Mouse (Mus musculus) stomach, postnatal 0 days (tissue): ENCODE measurements around the gene Unc13a. TPM values are rescaled to one million over a fixed set of nuclear protein-coding genes. Genes with fewer than 3 reads are reported as not detected.

Experiments used
- ATAC-seq: fragments of 200-750 bp; cut with Nextera tagmentation; 2 replicates; pipeline ENCODE4 v1.8.0; 2017; ENCODE audit not compliant: low FRiP score, low TSS enrichment
- DNase-seq: peaks from one replicate; pipeline ENCODE4 v3.0.0-alpha.2; 2016; ENCODE audit warnings: low spot score
- H3K27ac ChIP-seq: fragments of 300-500 bp; sonication (generic); replicated peaks from 2 replicates; pipeline ENCODE4 v1.5.1; 2014; ENCODE audit warnings: mild to moderate bottlenecking, control low read depth
- H3K27me3 ChIP-seq: fragments of 300-500 bp; sonication (generic); 2 replicates; pipeline ENCODE4 v1.6.1; 2014; ENCODE audit warnings: low read length; ENCODE audit not compliant: control insufficient read depth, insufficient read depth
- H3K36me3 ChIP-seq: fragments of 300-500 bp; sonication (generic); 2 replicates; pipeline ENCODE4 v1.6.1; 2014; ENCODE audit warnings: low read length, mixed read lengths; ENCODE audit not compliant: control insufficient read depth, insufficient read depth
- H3K4me1 ChIP-seq: fragments of 300-500 bp; sonication (generic); replicated peaks from 2 replicates; pipeline ENCODE4 v1.6.1; 2014; ENCODE audit warnings: antibody characterized with exemption; ENCODE audit not compliant: control insufficient read depth, insufficient read depth
- H3K4me2 ChIP-seq: fragments of 300-500 bp; sonication (generic); replicated peaks from 2 replicates; pipeline ENCODE4 v1.6.1; 2014; ENCODE audit warnings: low read depth, mild to moderate bottlenecking, control low read depth, moderate library complexity
- H3K4me3 ChIP-seq: fragments of 300-500 bp; sonication (generic); 2 replicates; pipeline ENCODE4 v1.5.1; 2014; ENCODE audit warnings: low read depth, low read length, control low read depth
- H3K9ac ChIP-seq: fragments of 300-500 bp; sonication (generic); 2 replicates; pipeline ENCODE4 v1.6.1; 2014; ENCODE audit warnings: mild to moderate bottlenecking, low read length, control low read depth, mixed read lengths
- H3K9me3 ChIP-seq: fragments of 300-500 bp; sonication (generic); 2 replicates; pipeline ENCODE4 v1.6.1; 2016; ENCODE audit warnings: low read length; ENCODE audit not compliant: control insufficient read depth
- CTCF ChIP-seq: IDR thresholded peaks from 2 replicates; pipeline ENCODE4 v1.5.1; 2016; ENCODE audit warnings: antibody characterized with exemption, low read depth, mild to moderate bottlenecking, moderate library complexity
- EP300 ChIP-seq: optimal IDR thresholded peaks from 2 replicates; pipeline ENCODE3; 2016; ENCODE audit warnings: antibody characterized with exemption
- WGBS: fragments of 180-500 bp; shearing (Covaris S2); extraction: QIAGEN DNeasy Blood & Tissue Kit; methylation state at CpG from one replicate; pipeline ENCODE4 v1.1.7; 2014; 5-methylcytosine and 5-hydroxymethylcytosine counted together
- polyA plus RNA-seq: library from polyadenylated mRNA; unstranded; fragments of >200 nt; fragmentation: Nextera tagmentation; extraction: Ambion mirVana; gene quantifications from 2 replicates; pipeline ENCODE4 v1.2.1, GENCODE M21; 2015

Unc13a gene
- polyA plus RNA-seq, 1 experiment from 2014 or later = 0.46 TPM

DNA sequence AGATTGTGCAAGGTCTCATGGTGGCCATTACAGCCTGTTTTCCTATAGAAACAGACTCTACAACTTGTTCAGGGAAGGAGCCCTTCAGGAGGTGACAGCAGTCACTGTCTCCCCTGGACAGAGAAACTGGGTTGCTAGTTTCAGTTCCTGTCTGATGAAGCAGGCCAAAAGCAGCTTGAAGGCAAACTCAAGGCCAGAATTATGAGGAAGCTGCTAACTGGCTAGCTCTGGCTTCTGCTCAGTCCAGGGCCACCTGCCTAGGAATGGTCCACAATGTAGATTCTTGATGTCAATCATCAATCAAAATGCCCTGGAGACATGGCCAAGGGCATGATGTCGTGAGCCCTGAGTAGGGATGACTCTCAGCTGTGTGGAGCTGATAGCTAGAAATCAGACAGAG lies 46.5 kb downstream of the Unc13a start:
- DNase-seq = no peak
- 78% methylated on average over 1 of the region's 1 CpGs for WGBS
- Histone ChIP-seq H3K4me3 (no peak overlapping the region), H3K4me1 (peaks cover 8% of the 10 kb centered on the region; the same call in 1 of the 2 replicates), H3K9ac (no peak overlapping the region), H3K4me2 (no peak overlapping the region), H3K36me3 (peaks cover 30% of the 10 kb centered on the region), H3K27me3 (no peaks in the 10 kb centered on the region), H3K27ac (no peak overlapping the region), H3K9me3 (peaks cover 7% of the 10 kb centered on the region; the same call in 1 of the 2 replicates)
- no peak for ATAC-seq
- no peak for TF ChIP-seq EP300
- TF ChIP-seq CTCF = no peak

DNA sequence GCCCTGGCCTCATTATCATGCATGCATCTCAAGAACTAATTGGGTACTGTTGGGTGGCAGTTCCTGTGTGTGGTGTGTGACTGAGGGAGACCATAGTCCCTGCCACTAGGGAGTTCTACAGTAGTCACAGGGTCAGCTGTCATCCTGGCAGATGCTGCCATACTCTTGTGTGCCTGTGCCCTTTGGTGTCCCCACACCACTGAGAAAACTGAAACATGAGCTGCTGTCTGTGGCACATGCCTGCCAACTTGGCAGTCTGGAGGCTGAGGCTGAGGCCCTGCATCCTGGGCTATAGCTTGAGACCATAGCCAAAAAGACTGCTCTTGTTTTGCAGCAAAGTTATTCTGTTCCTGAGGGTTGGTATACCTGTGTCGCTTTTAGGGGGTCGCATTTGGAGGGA lies 51.8 kb downstream of the Unc13a start:
- H3K4me3 ChIP-seq = no peak overlapping the region
- 94% methylated on average over 2 of the region's 2 CpGs for WGBS
- H3K4me2 ChIP-seq = no peak overlapping the region
- H3K9me3 ChIP-seq = peaks cover 7% of the 10 kb centered on the region; the same call in 1 of the 2 replicates
- no peak overlapping the region for H3K9ac ChIP-seq
- ATAC-seq = no peak
- TF ChIP-seq CTCF (no peak), EP300 (no peak)
- H3K4me1 ChIP-seq = no peaks in the 10 kb centered on the region
- no peak for DNase-seq
- H3K27ac ChIP-seq = no peak overlapping the region
- H3K36me3 ChIP-seq = peaks cover 55% of the 10 kb centered on the region
- no peaks in the 10 kb centered on the region for H3K27me3 ChIP-seq

DNA sequence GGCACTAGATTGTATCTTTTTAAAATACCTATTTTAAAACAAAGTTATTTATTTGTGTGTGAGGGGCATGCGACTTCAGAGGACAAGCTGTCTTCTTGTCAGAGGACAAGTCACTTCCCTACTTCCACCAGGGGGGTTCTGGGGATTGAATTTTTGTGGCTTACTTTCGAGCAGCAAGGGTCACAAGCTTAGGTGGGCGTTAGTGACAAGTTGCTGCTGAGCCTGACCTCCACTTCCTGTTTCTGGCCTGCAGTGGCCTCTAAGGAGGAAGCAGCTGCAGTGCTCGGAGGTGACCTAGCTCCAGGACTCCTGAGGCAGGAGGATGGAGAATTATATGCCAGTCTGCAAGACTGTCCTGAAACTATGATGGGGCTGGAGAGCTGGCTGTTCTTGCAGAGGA lies 58.1 kb downstream of the Unc13a start:
- H3K4me3 ChIP-seq = no peak overlapping the region
- no peak overlapping the region for H3K4me2 ChIP-seq
- no peaks in the 10 kb centered on the region for H3K27me3 ChIP-seq
- DNase-seq (no peak), ATAC-seq (no peak)
- H3K4me1 ChIP-seq = peaks cover 4% of the 10 kb centered on the region
- H3K9me3 ChIP-seq = no peaks in the 10 kb centered on the region
- H3K9ac ChIP-seq = 0 out of 2 replicates have a peak overlapping the region, but pooled peaks have one; percentile 1
- H3K27ac ChIP-seq = no peak overlapping the region
- no peak for TF ChIP-seq EP300
- no peak for TF ChIP-seq CTCF
- H3K36me3 ChIP-seq = peaks cover 19% of the 10 kb centered on the region
- WGBS = 56% methylated on average over 4 of the region's 4 CpGs

DNA sequence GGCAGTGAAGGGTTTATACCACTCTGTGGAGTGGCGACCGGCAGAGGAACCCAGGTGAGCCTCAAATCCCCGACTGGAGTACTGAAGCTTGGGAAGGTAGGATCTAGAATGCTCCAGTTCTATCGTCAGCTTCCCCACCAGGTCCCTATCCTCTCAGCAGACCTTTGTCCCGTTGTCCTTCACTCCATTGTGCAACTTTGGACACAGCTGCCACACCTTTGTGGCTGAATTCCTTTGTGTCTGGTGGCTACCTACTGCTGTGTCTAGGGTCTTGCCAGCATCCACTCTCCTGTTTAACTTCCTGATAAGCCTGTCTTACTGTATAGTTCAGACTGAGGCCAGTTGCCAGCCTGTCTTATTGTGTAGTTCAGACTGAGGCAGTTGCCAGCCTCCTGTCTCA lies 59.4 kb downstream of the Unc13a start:
- DNase-seq (no peak), ATAC-seq (no peak)
- peaks cover 12% of the 10 kb centered on the region; the same call in 1 of the 2 replicates for H3K36me3 ChIP-seq
- no peaks in the 10 kb centered on the region for H3K9me3 ChIP-seq
- TF ChIP-seq CTCF (no peak), EP300 (no peak)
- H3K9ac ChIP-seq = peak overlapping the region; percentile 82; the same call in 1 of the 2 replicates
- peak overlapping the region; percentile 89 for H3K4me3 ChIP-seq
- peak overlapping the region; percentile 92 for H3K4me2 ChIP-seq
- H3K27me3 ChIP-seq = no peaks in the 10 kb centered on the region
- H3K4me1 ChIP-seq = peaks cover 4% of the 10 kb centered on the region
- no peak overlapping the region for H3K27ac ChIP-seq
- WGBS = 38% methylated on average over 5 of the region's 5 CpGs

DNA sequence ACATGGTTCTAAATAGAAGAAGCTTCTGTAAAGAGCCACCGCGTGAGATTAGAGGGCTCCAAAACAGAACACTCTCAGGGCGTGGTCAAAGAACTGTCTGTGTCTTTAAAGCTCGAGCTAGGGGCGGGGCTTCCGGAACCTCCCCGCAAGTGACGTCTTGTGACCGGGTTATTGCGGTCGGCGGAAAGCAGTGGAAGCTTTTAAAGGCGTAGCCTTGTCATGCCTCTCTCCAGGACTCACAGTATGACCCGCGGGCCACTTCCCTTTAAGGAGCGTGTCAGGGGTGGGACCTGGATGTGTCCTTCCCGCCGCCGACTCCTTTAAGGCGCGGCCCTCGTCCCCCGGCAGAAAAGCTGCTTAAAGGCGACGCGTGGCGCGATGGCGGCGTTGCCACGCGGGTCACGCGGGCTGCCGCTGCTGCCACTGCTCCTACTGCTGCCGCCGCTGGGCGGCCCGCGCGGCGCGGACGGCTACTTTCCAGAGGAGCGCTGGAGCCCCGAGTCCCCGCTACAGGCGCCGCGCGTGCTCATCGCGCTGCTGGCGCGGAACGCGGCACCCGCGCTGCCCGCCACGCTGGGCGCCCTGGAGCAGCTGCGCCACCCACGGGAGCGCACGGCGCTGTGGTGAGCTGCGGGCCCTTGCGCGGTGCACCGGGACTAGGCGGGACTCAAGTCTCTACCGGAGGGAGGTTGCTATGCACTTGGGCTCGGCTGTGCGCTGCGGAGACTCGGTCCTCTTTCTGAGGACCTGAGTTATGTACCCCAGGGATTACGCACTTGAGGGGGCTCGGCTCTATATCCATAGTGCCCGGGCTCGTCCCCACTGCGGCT lies 60.5 kb downstream of the Unc13a start, which contains the start of gene Colgalt1:
Gene Colgalt1 (plus strand): TSS at position 177 of the 830 bp plus-strand sequence.
- Histone ChIP-seq H3K9ac (peak within 1 kb of the TSS; percentile 82), H3K27ac (peak within 1 kb of the TSS; percentile 85), H3K27me3 (no peaks in the 10 kb centered on the region), H3K4me2 (peak within 1 kb of the TSS; percentile 92), H3K4me1 (peaks cover 4% of the 10 kb centered on the region), H3K36me3 (peaks cover 9% of the 10 kb centered on the region; the same call in 1 of the 2 replicates), H3K9me3 (no peaks in the 10 kb centered on the region), H3K4me3 (peak within 1 kb of the TSS; percentile 89)
- WGBS = under 1% methylated on average over 78 of the region's 82 CpGs
- peak; percentile 99 for ATAC-seq
- peak; percentile 96 for DNase-seq
- TF ChIP-seq CTCF (peak; percentile 28), EP300 (peak; percentile 69)

DNA sequence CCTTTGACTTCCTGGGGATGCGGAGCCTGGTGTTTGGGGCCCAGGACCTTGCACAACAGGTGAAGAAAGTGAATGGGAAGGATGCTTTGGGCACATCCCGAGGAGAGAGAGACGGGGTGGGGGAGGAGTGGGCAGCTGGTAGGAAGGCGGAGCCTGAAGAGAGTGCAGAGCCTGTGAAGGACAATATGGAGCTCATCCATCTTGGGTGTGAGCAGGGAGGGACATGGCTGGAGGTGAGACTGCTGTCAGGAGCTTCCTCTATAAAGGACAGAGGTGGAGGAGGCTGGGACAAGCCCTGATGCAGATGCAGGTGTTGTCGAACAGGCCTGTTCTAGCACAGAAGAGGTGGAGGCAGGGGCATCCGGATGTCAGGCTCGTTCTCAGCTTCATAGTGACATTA lies 67.5 kb downstream of the Unc13a start:
- Histone ChIP-seq H3K4me1 (peaks cover 3% of the 10 kb centered on the region; the same call in 1 of the 2 replicates), H3K27ac (no peak overlapping the region), H3K27me3 (peaks cover 3% of the 10 kb centered on the region; the same call in 1 of the 2 replicates), H3K4me2 (no peak overlapping the region), H3K4me3 (no peak overlapping the region), H3K9ac (no peak overlapping the region), H3K36me3 (no peaks in the 10 kb centered on the region), H3K9me3 (no peaks in the 10 kb centered on the region)
- no peak for ATAC-seq
- no peak for TF ChIP-seq CTCF
- no peak for TF ChIP-seq EP300
- WGBS = 52% methylated on average over 7 of the region's 7 CpGs
- no peak for DNase-seq
